Mouse (Mus musculus): Measurements from ENCODE around the gene Ccnq. TPM values are rescaled to one million over a fixed set of nuclear protein-coding genes. Genes with fewer than 3 reads are reported as not detected.
"Not testable (repeated sequence)": the region's sequence is repeated elsewhere in the genome, so short reads cannot be mapped to it uniquely, and the experiment has no call there.

The Ccnq gene
- total RNA-seq, 1 experiment from 2014 or later, result 12.4 TPM

- ATAC-seq (replicated peaks; ENCODE audit: insufficient number of reproducible peaks, low FRiP score, low TSS enrichment, poor library complexity, severe bottlenecking), result no peak
These were observed 14.7 kb upstream of the Ccnq start for GRCm38 (mm10) chr11:78766069-78766830.

GRCm38 (mm10) chr11:78764820-78765219 is 13.3 kb upstream of the Ccnq start:
- ATAC-seq (replicated peaks; ENCODE audit: insufficient number of reproducible peaks, low FRiP score, low TSS enrichment, poor library complexity, severe bottlenecking), result no peak

GRCm38 (mm10) chr11:78764304-78764703 is 12.8 kb upstream of the Ccnq start:
- ATAC-seq (replicated peaks; ENCODE audit: insufficient number of reproducible peaks, low FRiP score, low TSS enrichment, poor library complexity, severe bottlenecking), result no peak

DNA sequence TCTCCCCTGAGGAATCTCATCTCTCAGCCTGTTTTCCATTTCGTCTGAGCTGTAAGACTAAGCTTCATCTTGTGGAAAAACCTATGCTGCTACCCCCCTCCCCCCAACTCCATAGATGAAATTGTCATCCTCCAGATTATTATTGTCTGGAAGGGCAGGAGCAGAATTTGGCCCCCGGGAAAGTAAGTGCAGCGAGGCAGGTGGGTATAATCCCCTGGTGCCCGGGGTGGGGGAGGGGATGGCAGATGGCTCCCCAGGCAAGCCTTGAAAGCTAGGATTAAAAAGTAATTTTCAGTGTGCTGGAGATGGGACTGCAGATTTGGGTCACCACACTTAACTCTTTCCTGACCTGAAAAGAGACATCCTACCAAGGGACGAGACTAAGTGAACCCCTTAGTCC is 10.7 kb upstream of the Ccnq start:
- no peak for ATAC-seq (replicated peaks; ENCODE audit: insufficient number of reproducible peaks, low FRiP score, low TSS enrichment, poor library complexity, severe bottlenecking)

DNA sequence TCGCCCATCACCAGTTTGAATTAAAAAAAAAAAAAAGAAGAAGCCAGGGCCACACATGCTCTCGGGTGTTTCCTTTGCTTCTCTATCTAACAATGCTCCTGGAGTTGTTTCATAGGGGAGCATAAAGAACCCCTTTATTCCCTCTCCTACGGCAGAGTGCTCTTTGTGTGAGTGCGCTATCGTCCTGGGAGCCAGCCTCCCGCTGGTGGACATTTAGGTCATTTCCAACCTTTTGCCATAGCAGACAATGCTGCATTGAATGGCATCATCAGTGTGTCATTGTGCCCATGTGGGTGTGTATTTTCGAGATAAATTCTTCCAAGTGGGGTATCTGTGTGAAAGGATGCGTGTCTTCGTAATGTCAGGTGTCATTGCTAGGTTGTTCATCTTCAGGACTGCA is 9.6 kb upstream of the Ccnq start:
- no peak for ATAC-seq (replicated peaks; ENCODE audit: insufficient number of reproducible peaks, low FRiP score, low TSS enrichment, poor library complexity, severe bottlenecking)

DNA sequence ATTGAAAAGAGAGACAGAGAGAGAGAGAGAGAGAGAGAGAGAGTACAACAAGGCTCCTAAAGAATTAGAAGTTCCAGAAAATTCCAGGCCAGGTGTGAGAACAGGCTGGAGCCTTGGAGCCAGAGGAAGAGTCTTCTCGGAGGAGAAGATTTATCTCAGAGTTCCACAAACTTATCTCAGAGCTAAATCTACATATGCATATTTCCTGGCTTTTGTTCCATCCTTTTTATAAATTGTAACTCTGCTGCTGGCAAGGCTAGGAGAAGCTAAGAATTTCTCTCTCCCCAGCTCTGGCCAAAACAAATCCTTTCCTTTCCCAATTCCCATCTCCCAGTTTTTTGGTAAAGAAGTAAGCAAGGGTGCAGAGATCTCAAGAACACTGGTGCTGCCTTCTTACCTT is 3.8 kb upstream of the Ccnq start:
- no peak for ATAC-seq (replicated peaks; ENCODE audit: insufficient number of reproducible peaks, low FRiP score, low TSS enrichment, poor library complexity, severe bottlenecking)

GRCm38 (mm10) chr11:78754177-78754576 is 2.6 kb upstream of the Ccnq start:
- not testable (repeated sequence) for ATAC-seq (replicated peaks; ENCODE audit: insufficient number of reproducible peaks, low FRiP score, low TSS enrichment, poor library complexity, severe bottlenecking)

DNA sequence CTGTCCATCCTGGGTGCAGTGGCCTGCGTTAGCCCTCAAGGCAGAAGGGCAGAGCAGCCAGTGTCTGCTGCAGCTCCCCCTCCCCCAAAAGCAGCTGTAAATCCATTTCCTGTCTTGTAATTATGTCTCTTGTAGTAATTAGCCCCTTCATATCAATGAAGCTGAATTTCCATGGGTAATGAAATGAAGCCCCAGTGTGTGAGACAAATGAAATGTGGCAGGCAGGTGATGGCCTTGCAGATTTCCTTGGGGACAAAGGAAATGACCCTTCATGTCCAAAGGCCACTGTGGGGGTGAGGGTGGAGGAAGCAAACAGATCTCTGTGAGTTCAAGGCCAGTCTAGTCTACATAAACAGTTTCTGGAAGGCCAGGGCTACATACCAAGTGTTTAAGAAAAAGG is 1.7 kb upstream of the Ccnq start:
- ATAC-seq (replicated peaks; ENCODE audit: insufficient number of reproducible peaks, low FRiP score, low TSS enrichment, poor library complexity, severe bottlenecking), result no peak

DNA sequence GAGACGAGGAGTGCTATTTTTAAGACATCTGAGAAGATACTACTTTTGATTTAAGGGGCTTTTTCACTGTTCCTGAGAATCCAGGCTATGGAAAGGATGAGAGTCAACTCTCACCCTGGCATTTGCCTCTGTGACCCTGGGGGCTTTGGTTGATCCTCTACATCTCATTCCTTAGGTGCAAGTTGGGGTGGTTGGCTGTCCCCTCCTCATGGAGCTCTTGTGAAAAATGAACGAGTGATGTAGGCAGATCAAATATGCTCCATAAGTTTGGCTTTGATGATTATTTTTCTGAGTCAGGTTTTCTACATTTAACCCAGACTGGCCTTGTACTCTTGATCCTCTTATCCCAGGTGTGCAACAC is 294 bp upstream of the Ccnq start:
- ATAC-seq (replicated peaks; ENCODE audit: insufficient number of reproducible peaks, low FRiP score, low TSS enrichment, poor library complexity, severe bottlenecking), result no peak

DNA sequence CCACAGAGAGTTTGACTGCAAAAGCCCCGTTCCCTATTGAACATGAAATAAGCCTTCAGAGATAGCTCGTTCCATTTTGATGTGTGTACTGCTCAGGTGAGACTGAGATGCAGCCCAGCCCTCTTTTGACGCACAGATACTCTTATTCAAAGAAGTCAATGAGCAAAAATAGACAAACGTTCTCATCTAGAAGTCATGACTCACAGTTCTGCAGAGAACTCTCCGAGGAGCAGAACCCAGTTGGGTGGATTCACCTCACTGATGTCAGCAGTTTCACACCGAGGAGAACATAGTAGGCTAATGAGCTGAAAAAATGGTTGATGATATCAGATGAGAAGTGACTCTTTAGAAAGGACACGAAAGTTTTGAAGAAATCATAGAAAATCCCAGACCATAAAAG is 5.3 kb downstream of the Ccnq start:
- ATAC-seq (replicated peaks; ENCODE audit: insufficient number of reproducible peaks, low FRiP score, low TSS enrichment, poor library complexity, severe bottlenecking), result no peak

- ATAC-seq (replicated peaks; ENCODE audit: insufficient number of reproducible peaks, low FRiP score, low TSS enrichment, poor library complexity, severe bottlenecking), result no peak
These were observed 6.1 kb downstream of the Ccnq start for GRCm38 (mm10) chr11:78745475-78745874.

- ATAC-seq (replicated peaks; ENCODE audit: insufficient number of reproducible peaks, low FRiP score, low TSS enrichment, poor library complexity, severe bottlenecking), result no peak
These were observed 9.1 kb downstream of the Ccnq start for GRCm38 (mm10) chr11:78742461-78742860.

DNA sequence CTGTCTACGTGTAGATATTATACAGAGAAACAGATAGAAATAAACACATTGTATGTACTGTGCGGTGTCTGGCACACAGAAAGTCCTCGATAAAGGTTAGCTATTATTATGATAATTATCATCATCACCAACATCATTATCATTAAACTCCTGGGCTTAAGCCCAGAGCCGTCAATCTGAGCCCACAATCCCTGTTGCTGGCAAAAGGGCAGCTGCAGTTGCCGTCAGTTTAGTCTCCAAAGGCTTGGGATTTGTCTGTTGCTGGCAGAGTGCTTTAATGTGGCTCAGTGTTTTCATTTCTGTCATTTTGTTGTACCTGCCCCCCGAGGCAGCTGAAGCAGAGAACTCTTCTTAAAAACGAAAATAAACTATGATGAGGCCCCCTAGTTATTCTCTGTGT is 9.6 kb downstream of the Ccnq start:
- no peak for ATAC-seq (replicated peaks; ENCODE audit: insufficient number of reproducible peaks, low FRiP score, low TSS enrichment, poor library complexity, severe bottlenecking)

DNA sequence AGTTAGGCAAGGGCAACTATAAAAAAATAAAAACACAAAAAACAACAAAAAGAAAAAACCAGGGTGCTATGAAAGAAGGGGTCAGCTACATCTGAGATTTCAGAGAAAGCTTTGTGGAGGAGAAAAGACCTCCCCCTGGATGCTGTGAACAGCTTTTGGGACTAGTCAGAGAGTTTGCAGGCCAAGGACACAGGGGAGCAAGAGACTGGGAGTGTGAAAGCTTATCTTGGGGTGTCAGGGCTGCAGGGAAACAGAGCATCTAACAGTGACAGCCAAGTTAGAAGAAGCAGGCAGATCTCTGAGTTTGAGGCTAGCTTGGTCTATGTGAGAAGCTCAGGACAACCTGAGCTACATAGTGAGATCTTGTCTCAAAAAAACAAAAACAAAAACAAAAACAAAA is 12.2 kb downstream of the Ccnq start:
- no peak for ATAC-seq (replicated peaks; ENCODE audit: insufficient number of reproducible peaks, low FRiP score, low TSS enrichment, poor library complexity, severe bottlenecking)

DNA sequence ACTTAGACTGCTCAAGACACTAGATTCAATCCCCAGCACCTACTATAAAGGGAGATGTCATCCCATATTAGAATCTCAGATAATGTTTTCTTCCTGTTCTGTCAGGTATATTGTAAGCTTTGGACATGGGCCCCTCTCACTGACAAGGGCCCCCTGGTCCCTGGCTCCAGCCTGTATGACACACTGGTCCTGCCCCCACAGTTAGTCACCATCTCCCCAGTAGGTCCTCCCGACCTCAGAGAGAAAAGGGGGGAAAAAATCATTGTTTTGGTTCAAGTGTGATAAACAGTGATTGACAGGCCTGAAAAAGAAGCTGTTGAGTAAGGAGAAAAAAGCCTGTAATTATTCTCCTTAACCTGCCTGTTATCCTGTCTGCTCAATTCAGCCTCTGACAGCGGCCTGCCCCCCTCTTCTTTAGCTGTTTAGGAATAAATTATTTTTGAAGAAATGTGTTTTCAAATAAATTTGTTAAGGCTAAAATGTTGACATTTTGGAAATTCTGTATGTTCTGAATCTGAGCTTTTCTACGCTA is 14.6 kb downstream of the Ccnq start:
- ATAC-seq (replicated peaks; ENCODE audit: insufficient number of reproducible peaks, low FRiP score, low TSS enrichment, poor library complexity, severe bottlenecking), result no peak

GRCm38 (mm10) chr11:78735168-78735567 is 16.4 kb downstream of the Ccnq start:
- no peak for ATAC-seq (replicated peaks; ENCODE audit: insufficient number of reproducible peaks, low FRiP score, low TSS enrichment, poor library complexity, severe bottlenecking)

GRCm38 (mm10) chr11:78732619-78733018 is 18.9 kb downstream of the Ccnq start:
- no peak for ATAC-seq (replicated peaks; ENCODE audit: insufficient number of reproducible peaks, low FRiP score, low TSS enrichment, poor library complexity, severe bottlenecking)

GRCm38 (mm10) chr11:78730902-78731301 is 20.6 kb downstream of the Ccnq start:
- ATAC-seq (replicated peaks; ENCODE audit: insufficient number of reproducible peaks, low FRiP score, low TSS enrichment, poor library complexity, severe bottlenecking), result no peak

DNA sequence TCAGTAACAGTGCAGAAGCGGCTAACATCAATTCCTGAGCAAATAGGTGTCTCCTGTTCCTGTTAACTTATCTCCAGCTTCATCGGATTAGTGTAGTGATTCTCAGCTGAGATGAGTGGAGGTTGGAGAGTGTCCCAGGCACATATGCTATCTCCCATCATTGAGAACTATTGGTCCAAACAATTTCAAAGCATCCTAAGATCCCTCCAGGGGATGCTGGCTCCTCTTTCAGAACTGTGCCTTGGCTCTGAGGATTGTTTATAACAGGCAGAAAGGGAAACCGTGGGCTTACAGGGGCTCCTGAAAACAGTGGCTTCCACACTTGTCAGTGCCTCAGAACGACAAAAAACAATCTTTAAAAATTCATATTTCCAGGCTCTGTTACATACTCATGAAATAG is 23.5 kb downstream of the Ccnq start:
- ATAC-seq (replicated peaks; ENCODE audit: insufficient number of reproducible peaks, low FRiP score, low TSS enrichment, poor library complexity, severe bottlenecking), result no peak

DNA sequence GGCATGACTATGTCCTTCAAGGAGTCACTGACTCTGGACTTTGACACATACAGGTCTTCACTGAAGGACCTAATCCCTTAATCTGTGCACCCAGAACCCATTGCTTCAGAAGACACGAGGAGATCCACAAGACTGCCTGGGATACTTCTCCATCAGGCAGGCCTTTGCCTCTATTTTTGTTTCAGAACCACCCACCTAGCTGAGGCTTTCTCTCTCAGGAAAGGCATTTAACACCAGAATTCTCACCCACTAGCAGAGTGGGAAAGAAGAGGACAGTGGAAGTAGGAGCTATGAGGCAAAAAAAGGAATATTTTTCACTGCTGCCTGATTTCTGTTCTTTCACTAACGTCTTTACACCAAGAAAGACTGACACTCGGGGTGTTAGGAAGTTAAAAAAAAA is 25.2 kb downstream of the Ccnq start:
- ATAC-seq (replicated peaks; ENCODE audit: insufficient number of reproducible peaks, low FRiP score, low TSS enrichment, poor library complexity, severe bottlenecking), result no peak

DNA sequence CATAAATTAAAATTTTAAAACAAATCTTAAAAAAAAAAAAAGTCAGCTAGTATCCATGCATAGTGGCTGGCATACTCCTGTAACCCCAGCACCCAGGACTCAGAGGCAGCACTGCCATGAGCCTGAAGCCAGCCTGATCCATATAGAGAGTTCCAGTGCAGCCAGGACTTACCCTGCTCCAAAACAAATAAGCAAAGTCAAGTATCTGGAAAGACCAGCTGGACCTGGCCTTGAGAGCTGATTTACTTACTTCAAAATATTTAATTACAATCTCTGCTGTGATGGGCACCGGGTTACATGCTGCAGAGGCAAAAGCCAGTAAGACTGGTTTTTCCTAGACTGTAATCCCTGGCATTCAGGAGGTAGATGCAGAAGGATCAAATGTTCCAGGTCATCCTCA is 26.7 kb downstream of the Ccnq start:
- no peak for ATAC-seq (replicated peaks; ENCODE audit: insufficient number of reproducible peaks, low FRiP score, low TSS enrichment, poor library complexity, severe bottlenecking)
